Mouse (Mus musculus): ENCODE measurements at regions not wholly inside any gene's neighbourhood (a gene's known extent, or its start where the extent isn't known, plus 50 kb on each side); places are given as distances from the start of the nearest gene placed in this dataset.

DNA sequence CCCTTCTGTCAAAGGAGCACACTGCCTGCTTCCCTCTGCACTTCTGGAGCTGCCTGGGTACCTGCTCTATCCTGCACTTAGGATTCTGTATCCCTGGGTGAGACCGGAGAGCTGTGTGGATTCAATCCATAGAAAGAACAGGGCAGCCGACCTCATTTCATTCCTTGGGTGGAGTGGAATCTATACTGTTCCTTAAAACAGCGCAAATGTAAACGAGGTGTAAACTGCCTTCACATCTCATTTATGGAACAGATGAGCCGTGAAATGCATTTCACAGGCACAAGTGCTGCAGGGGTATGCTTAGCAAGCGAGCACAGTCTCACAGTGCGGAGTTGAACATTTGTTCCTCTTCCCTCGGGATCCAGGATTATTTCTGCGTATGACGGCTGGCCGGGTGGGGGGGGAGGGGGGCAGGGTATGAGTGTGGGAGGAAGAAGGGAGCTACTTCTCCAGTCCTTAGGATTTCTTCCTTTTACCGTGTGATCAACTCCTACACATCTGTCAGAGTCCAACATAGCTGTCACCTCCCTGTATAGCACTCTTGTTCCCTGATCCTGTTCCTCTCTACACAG lies 459.3 kb downstream of the Pdcd6ip start:
- ChIA-PET CTCF (no interaction called here), POLR2A (no interaction called here)
- in situ Hi-C loops (cut with MboI; ENCODE audit: low pct_unique_long_range_greater_than_20kb): no loop called here
- DNase-seq (ENCODE audit: low read depth, low spot score) (no peak), ATAC-seq (no peak)
- H3K27me3 ChIP-seq: no peaks in the 10 kb centered on the region
- TF ChIP-seq CTCF (IDR thresholded peaks at IDR 0.05): no peak

DNA sequence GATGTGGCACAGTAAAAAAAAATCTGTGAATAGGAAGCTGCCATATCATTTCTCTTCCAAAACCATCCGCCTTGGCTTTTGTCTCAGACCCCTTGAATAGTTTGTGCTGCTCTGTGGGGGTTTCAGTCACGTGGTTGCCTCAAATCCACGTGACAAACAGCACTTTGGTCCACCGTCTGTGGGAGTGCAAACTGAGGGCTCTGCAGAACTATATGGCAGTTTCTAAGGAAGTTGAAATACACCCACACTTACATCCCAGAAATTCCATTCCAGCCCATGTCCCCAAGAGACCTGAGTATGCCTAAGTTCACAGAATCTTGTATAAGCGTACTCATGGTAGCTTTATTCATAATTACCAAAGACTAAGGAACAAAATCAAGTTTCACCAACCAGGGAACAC lies 460.1 kb downstream of the Pdcd6ip start:
- DNase-seq (ENCODE audit: low read depth, low spot score): no peak
- CTCF ChIA-PET: no interaction called here

DNA sequence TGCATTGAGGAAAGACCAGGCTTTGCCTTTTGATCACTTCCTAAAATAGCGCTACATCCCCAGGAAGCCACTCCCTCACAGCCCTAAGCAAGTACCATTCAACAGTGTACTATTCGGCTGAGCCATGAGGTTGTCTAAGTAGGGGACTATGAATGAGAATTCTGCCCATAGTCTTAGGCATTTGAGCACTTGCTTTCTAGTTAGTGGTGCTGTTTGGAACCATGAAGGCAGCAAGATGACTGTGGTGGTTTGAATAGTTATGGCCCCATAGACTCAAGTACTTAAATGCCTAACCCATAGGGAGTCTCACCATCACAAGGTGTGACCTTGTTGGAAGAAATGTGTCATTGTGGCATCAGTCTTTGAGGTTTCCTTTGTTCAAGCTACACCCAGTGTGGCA lies 464.2 kb downstream of the Pdcd6ip start:
- H3K27me3 ChIP-seq: no peaks in the 10 kb centered on the region
- no peak for ATAC-seq
- POLR2A ChIA-PET: no interaction called here
- DNase-seq (ENCODE audit: low read depth, low spot score): no peak
- TF ChIP-seq CTCF (IDR thresholded peaks at IDR 0.05): no peak
- in situ Hi-C loops (cut with MboI; ENCODE audit: low pct_unique_long_range_greater_than_20kb): no loop called here
- CTCF ChIA-PET: no interaction called here

More for the DNA sequence above, 460.1 kb downstream of the Pdcd6ip start:
- ATAC-seq: no peak
- H3K27me3 ChIP-seq: no peaks in the 10 kb centered on the region
- POLR2A ChIA-PET: no interaction called here
- no peak for TF ChIP-seq CTCF (IDR thresholded peaks at IDR 0.05)
- in situ Hi-C loops (cut with MboI; ENCODE audit: low pct_unique_long_range_greater_than_20kb): no loop called here

DNA sequence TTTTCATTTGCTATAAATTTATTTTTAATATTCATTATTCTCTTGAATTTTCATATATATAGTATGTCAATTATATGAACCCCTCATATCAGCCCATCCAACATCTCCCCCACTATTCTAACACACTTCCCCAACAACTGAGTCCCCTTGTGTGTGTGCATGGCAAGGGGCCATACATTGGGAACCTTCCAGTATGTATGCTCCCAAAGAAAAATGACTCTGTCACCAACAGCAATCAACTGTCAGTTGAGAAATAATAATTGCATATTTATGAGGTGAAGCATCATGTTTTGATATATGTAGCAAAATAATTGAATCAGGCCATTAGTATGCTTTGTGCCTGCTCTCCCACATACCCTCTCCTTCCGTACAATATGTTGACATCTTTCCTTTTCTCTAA lies 474.7 kb downstream of the Pdcd6ip start:
- in situ Hi-C loops (cut with MboI; ENCODE audit: low pct_unique_long_range_greater_than_20kb): no loop called here
- ChIA-PET CTCF (no interaction called here), POLR2A (no interaction called here)
- ATAC-seq (no peak), DNase-seq (ENCODE audit: low read depth, low spot score) (no peak)
- H3K27me3 ChIP-seq: no peaks in the 10 kb centered on the region
- TF ChIP-seq CTCF (IDR thresholded peaks at IDR 0.05): no peak

DNA sequence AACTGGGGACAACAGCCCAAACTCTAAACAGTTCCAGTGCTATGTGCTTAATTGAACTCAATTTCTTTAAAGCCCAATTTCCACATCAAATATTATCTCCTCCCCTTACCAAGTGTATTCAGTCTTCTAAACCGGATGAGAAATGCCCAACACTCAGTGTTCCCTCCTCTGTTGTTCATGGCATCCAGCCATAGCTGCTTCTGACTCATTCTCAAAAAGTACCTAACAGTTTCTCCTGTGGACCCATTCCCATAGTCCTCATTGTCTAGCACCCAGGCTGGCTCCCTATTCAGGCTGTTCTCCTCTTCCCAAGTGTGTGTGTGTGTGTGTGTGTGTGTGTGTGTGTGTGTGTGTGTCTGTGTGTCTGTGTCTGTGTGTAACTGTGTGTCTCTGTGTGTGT lies 478.7 kb downstream of the Pdcd6ip start:
- no peak for DNase-seq (ENCODE audit: low read depth, low spot score)
- ChIA-PET POLR2A (no interaction called here), CTCF (interaction anchor here (1.1 kb wide), 1 partner anchor 12 kb away, joined by 3 read pairs; no protein-coding TSS in a partner anchor)
- no peak for TF ChIP-seq CTCF (IDR thresholded peaks at IDR 0.05)
- no peaks in the 10 kb centered on the region for H3K27me3 ChIP-seq
- no peak for ATAC-seq
- in situ Hi-C loops (cut with MboI; ENCODE audit: low pct_unique_long_range_greater_than_20kb): no loop called here

DNA sequence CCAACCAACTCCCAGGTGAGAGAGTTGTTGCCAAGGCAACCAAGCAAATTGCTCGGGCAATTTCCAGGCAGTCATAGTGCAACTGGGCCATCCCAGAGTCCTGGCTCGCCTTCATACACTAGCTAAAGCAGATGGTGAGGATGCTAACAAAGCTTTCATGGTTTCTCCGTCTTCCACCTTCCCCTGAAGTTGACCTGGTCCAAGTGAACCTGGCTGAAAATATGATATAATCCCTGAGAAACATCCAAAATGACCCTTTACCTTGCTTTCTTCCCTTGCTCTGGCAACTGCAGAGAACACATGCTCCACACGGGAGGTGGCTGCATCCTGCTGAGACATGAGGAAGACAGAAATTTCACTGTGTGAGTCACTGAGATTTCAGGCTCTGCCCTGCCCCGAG lies 494.1 kb downstream of the Pdcd6ip start:
- no peaks in the 10 kb centered on the region for H3K27me3 ChIP-seq
- ChIA-PET POLR2A (no interaction called here), CTCF (no interaction called here)
- no peak for TF ChIP-seq CTCF (IDR thresholded peaks at IDR 0.05)
- in situ Hi-C loops (cut with MboI; ENCODE audit: low pct_unique_long_range_greater_than_20kb): no loop called here
- DNase-seq (ENCODE audit: low read depth, low spot score) (no peak), ATAC-seq (no peak)

DNA sequence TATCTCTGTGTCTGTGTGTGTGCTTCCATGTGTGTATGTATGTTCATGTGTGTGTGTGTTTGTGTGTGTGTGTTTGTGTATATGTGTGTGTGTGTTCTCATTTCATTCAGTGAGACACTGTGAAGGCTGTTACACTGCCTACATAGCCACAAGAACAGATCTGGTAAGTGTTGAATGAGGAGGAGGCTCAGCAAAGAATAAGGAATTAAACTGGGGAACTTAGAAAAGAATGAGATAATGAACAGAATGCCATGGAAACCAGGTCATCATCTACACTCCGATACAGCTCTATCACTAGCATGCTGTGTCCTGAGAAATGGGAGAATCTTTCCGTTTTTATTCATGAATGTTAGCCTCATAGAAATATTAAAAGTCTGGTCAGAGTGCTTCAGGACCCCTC lies 495.7 kb downstream of the Pdcd6ip start:
- in situ Hi-C loops (cut with MboI; ENCODE audit: low pct_unique_long_range_greater_than_20kb): no loop called here
- DNase-seq (ENCODE audit: low read depth, low spot score): no peak
- no peaks in the 10 kb centered on the region for H3K27me3 ChIP-seq
- no peak for TF ChIP-seq CTCF (IDR thresholded peaks at IDR 0.05)
- CTCF ChIA-PET: no interaction called here
- POLR2A ChIA-PET: no interaction called here
- no peak for ATAC-seq

DNA sequence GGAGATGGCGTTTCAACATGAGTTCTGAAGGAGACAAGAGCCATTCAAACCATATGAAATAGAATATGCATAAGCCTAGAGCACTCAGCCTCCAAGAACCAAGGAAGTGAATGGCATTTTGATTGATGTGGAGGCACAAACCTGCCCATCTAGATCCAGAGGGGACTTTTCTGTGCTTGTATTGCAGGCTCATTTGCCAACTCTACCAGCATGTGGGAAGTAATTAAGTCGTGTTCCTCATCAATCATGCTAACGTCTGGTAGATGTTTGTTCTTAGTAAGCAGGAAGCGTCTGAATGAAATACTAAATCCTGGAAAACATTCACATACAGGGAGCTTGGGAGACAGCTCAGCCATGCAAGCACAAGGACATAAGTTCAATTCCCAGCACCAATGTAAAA lies 499.9 kb downstream of the Pdcd6ip start:
- DNase-seq (ENCODE audit: low read depth, low spot score) (no peak), ATAC-seq (no peak)
- ChIA-PET CTCF (no interaction called here), POLR2A (no interaction called here)
- H3K27me3 ChIP-seq: no peaks in the 10 kb centered on the region
- no peak for TF ChIP-seq CTCF (IDR thresholded peaks at IDR 0.05)
- in situ Hi-C loops (cut with MboI; ENCODE audit: low pct_unique_long_range_greater_than_20kb): no loop called here

DNA sequence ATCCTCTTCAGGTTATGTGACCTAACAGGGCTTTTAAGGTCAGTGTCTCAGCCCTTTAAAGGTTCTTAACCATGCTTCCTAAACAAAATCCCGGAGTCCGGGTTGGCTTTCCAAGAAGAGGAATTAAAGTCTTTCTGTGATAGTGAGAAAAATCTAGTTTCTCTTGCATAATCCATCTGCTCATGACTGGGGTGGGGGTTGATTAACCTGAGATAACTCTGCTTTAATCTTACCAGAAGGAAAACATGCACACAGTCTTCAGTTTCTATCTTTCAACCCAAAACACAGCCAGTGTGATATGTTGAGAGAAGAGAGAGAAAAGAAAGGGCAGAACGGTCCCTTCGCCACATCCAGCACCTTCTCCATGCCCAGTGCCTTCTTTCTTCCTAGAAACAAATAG lies 508.8 kb downstream of the Pdcd6ip start:
- POLR2A ChIA-PET: no interaction called here
- CTCF ChIA-PET: no interaction called here
- DNase-seq (ENCODE audit: low read depth, low spot score) (no peak), ATAC-seq (no peak)
- no peak for TF ChIP-seq CTCF (IDR thresholded peaks at IDR 0.05)
- H3K27me3 ChIP-seq: no peaks in the 10 kb centered on the region
- in situ Hi-C loops (cut with MboI; ENCODE audit: low pct_unique_long_range_greater_than_20kb): no loop called here

DNA sequence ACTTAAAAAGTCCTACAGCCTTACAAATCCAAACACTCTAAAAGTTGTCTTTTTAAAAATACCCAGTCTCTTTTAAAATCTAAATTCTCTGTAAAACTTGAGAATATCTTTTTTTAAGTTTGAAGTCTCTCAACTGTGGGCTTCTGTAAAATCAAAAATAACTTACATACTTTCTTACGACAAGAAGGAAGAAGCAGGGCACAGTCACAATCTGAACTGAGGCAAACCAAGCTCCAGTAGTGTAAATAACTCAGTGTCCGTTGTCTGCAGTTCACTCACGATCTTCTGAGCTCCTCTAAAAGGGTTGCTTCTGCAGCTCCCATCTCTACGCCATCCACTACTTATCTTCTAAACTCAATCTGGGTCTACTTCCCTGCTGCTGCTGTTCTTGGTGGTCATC lies 512.5 kb downstream of the Pdcd6ip start:
- H3K27me3 ChIP-seq: no peaks in the 10 kb centered on the region
- in situ Hi-C loops (cut with MboI; ENCODE audit: low pct_unique_long_range_greater_than_20kb): no loop called here
- TF ChIP-seq CTCF (IDR thresholded peaks at IDR 0.05): no peak
- no peak for ATAC-seq
- CTCF ChIA-PET: no interaction called here
- POLR2A ChIA-PET: no interaction called here
- DNase-seq (ENCODE audit: low read depth, low spot score): no peak

DNA sequence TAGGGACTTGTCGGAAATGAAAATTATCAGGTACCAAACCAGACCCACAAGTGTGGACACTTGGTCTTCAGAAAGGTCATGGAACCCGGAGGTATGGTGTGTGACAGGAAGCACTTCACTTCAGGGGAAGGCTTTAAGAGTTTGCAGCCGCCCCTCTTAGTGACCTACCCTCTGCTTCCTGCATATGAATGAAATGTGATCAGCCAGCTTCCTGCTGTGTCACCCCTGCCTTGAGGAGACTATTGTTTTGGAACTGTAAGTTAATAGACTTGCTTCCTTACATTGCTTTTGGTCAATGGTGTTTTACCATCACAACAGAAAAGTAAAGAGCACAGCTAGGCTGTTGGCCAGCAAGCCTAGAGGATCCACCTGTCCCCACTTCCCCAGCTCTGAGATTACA lies 515.3 kb downstream of the Pdcd6ip start:
- POLR2A ChIA-PET: no interaction called here
- in situ Hi-C loops (cut with MboI; ENCODE audit: low pct_unique_long_range_greater_than_20kb): no loop called here
- TF ChIP-seq CTCF (IDR thresholded peaks at IDR 0.05): no peak
- no peaks in the 10 kb centered on the region for H3K27me3 ChIP-seq
- CTCF ChIA-PET: no interaction called here
- ATAC-seq (no peak), DNase-seq (ENCODE audit: low read depth, low spot score) (no peak)

DNA sequence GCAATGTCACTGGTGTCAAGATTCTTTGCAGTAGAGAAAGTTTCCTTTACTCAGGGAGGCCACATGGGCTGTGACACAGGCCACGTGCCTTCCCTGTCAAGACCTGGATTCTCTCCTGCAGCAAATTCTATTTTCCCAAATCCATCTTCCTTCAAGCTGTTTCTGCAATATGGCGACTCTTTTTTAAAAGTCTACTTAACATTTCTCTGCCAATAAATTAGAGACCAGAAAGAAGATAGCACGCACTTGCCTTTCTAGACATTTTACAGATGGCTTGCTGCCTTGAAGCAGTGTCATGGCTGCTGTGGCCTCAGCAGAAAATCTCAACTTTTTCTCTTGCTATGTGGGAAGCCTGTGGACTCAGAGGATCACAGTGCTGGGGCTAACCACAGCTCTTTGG lies 516.9 kb downstream of the Pdcd6ip start:
- in situ Hi-C loops (cut with MboI; ENCODE audit: low pct_unique_long_range_greater_than_20kb): no loop called here
- no peak for TF ChIP-seq CTCF (IDR thresholded peaks at IDR 0.05)
- POLR2A ChIA-PET: no interaction called here
- CTCF ChIA-PET: no interaction called here
- DNase-seq (ENCODE audit: low read depth, low spot score): no peak
- no peak for ATAC-seq
- no peaks in the 10 kb centered on the region for H3K27me3 ChIP-seq
